Mouse (Mus musculus) urinary bladder, postnatal 25 days (tissue): ENCODE measurements at regions not wholly inside any gene's neighbourhood (a gene's known extent, or its start where the extent isn't known, plus 50 kb on each side); places are given as distances from the start of the nearest gene placed in this dataset.

Experiments used
- DNase-seq: peaks from one replicate; pipeline ENCODE4 v3.0.0; 2022; ENCODE audit warnings: low spot score

DNA sequence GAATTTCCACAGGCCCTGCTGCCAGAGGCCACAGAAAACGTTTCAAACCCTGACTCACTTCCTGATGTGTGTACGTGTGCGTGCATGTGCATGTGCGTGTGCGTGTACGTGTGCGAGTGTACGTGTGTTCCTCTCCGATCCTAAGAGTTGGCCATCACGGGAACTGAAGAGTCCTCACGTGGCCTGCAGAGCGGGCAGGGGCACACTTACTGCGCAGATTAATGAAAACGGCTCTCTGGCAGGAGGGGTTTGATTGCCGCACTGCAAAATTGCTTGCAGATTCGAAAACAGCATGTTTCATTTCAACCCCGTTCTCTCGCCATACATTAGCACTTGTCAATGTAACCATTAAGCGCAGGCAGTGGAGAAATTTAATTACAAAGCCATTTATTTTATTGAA lies 135.0 kb upstream of the Six2 start:
- no peak for DNase-seq

DNA sequence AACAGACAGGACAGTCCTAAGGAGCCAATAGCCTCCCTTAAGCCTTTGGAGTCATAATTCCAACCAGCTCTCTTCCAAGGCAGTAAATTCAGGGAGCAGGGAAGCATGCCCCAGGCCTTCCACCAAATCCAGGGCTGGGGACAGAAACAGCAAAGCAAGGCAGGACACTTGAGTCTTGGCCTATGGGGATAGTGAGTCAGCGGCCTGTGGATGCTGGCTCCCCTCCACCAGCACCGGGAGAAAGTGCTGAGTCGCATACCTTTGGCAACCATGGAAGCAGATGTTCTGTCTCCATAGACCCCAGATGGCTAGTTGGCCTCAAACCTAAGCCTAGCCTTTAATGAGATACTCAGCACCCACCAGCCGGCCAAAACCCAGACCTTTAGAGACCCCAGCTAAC lies 133.8 kb upstream of the Six2 start:
- DNase-seq, result no peak

DNA sequence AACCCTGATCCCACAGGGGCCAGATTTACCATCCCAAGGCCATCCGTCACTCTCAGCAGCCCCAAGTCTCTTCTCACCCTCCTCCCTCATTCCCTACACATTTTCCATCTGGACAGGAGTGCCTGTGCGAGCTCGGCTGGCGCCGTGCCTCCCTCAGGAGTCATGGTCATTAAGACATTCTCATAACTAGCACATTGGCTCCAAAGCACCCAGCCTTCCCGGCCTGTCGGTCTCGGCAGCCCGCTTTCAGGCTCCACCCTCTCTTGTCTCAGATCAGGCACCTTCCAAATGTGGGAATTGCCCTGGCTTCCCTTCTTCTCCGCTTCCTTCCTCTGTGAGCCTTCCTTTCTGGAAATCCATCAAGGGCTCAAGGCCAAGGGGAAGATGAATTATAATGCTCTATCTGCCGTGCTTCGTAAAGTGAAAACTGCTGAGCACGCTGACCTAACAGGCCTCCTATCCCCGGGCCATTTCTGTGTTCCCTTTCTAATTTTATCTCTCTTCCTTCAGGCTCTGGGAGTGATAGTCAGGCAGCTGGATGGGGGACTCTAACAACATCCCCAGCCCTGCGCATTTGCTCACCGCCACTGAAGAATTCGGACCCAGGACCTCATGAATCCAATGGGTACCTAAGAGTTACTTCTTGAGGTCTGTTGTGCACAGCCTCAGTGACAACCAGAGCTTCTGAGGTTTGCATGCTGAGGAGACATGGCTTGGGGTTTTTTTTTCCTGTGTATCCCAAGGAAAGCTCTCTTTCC lies 130.2 kb upstream of the Six2 start:
- DNase-seq, result no peak

DNA sequence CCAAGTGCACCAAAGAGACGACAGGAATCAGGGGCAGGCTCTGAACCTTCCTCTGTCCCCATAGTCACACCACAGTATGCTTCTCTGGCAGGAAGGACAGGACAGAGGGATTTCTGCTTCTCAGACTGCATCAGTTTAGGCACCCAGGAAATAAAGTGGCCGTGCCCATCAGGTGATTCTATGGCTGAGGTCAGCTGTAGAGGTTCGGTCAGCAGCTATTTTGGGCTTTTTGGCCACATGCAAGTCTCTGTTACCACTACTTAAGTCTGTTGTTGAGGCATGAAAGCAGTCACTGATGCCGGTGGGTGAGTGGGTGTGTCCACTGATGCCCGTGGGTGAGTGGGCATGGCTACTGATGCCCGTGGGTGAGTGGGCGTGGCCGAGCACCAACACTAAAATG lies 128.4 kb upstream of the Six2 start:
- no peak for DNase-seq

DNA sequence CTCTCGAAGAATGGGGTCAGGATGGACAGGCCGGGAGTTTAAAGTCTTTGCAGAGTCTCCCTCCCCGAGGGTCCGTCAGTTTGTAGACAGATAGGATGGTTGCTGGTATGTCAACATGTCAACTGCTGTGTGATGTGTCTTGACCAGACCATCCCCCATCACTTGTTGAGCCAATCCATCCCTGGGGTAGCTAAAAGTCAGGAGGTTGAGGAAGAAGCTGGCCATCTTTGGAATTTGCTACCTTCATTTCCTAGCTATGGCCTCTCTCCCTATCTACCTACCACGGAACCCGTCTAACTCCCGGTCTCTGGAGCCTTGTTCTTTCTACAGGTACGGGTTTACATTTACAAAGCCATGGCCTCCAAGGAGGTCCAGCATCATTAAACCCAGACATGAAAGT lies 128.0 kb upstream of the Six2 start:
- no peak for DNase-seq

DNA sequence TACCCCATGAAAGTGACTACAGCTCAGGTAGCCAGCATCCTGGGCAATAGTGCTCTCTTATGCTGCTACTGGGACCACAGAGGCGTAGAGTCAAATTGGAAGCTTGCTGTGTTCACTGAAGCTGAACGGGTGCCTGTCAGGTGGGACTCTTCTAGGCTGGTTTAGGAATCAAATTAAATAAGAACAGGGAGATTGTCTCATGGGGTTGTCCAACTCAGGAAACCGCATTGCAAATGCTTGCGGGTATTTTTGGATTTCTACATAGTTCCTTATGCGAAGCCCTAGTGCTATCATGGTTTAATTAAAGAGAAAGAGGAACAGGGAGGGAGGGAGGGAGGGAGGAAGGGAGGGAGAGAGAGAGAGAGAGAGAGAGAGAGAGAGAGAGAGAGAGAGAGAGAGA lies 120.5 kb upstream of the Six2 start:
- no peak for DNase-seq

DNA sequence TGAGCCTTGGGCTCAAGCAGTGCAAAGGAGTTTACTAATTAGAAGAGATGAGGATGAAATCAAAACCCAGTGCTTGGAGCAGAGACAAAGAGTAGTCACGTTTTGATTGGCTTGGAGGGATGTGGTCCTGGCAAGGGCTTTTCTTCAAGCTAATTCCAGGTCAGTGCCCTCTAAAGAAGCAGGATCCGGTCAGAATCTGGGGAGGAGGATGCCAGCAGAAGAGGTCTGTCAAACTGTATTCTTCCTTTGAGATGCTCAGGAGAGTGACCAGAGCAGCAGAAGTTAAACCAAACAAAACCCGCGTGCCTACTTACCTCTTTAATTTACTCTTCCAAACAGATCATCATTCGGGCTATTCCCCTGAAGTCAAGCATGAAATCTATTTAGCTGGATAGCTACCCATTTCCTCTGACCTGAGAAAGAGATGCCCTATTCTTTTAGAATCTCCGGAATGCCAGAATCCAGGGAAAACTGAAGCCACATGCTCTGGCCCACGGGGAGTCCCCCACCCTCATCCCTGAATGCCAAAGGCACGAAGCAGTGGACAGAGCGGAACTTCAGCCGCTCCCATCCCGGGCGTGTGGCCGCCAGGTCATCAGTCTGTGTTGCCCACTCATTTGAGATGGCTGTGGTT lies 117.8 kb upstream of the Six2 start:
- no peak for DNase-seq

DNA sequence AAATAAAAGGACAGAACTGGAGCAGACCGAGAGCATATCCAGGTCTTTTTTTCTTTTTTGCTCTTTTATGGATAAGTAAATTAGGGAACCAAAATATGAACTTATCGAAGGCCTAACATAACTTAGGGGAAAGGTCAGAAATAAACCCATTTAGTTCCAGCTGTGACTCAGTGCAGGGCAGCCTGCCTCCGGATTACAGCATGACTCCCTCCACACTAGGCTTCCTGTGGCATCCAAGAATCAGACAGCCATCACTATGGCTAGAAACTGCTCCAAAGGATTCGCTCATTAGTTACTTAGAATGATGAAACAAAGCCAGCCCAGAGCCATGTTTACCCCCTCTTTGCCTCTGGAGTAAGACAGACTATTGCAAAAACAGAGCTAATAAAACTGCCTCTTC lies 116.6 kb upstream of the Six2 start:
- no peak for DNase-seq

DNA sequence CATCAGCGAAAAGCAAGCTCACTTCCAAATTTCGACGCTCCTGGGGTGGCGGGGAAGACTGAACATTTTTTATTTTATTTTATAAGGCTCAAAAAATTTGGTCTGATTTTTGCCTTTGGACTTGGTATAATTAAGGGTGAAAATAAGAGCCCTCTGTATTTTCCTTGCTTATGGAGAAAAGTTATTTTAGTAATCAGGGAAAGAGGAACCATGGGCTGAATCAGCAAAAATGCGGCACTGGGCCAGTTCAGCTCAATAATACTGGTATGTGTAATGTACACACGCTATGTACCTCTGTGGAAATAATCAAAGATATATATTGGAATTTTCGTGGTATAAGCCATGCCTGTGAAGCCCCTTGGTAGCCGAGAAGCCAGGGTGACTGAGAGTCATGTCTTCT lies 113.7 kb upstream of the Six2 start:
- no peak for DNase-seq

DNA sequence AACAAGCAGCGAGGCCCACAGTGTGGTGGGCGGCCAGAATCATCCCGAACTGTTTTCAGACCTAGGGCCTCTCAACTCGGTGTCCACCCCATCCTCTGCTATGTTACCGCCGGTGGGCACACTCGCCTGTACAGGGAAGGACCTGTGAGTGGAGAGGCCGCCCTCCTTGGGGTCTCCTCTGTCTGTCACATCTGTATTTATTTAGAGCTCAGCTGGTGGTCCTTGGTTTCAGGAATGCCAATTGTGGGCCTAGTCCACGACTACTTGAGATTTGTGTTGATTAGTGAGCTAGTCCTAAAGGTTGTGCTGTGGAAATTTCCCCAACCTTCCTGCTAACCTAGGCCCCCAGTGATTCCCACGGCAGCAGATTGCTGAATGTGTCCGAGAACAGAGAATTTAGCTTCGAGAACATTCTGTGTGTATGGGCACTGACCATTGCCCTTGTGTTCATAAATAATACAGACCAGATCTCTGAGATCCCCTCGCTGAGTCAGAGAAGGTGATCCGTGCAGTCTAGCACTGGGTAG lies 113.1 kb upstream of the Six2 start:
- no peak for DNase-seq

DNA sequence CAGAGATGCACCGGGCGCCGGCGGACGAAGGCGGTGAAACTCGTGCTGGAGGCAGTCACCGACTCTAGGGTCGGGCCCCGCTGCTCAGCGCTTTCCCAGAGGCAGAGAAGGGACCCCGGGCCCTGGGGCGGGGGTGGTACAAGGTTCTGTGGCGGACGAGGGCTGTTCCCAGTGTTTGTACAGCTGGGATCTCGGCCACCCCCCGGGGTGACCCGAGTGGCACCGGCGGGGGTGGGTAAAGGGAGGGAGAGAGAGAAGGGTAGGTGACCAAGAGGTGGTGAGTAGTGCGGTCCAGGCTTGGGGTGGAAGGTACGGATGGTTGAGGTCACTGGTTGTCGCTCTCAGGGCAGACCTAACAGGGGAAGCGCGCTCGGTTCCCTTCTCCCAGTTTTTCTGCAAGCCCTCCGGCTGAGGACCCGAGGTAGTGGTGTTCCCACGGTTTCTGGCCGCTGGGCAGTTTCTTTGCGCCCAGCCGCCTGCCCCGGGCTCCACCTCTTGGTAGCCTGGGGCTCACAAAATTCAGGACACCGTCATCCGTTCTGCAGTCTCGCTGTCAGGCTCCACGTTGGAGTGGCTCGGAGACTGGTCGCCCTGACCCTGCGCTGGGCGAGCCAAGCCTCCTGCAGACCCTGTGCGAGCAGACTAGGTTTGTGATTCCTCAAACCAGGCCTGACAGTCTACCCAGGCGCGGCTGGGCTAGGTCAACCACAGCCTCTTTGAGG lies 112.4 kb upstream of the Six2 start:
- no peak for DNase-seq

DNA sequence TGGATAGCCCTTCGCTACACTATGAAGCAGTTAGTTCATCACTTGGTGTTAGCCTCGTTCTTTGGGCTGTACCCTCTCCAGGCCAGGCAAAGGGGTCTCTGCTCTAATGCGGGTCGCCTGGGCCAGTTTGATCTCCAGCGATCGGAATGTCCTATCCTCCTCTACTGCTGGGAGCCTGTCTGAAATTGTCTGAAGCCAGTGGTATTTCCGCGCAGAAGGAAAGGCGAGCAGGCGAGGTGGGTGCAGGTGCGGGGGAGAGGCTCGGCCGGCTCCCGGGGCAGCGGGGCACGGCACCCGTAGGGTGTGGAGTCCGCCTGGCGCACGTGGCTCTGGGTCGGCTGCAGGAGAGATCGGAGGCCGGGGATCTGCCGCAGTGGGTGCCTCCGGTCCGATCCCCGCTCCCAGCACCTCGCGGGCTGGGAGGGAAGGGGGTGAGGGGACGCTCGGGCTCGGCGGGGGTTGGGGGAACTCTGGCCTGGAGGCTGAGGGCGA lies 111.8 kb upstream of the Six2 start:
- DNase-seq, result peak; percentile 7

DNA sequence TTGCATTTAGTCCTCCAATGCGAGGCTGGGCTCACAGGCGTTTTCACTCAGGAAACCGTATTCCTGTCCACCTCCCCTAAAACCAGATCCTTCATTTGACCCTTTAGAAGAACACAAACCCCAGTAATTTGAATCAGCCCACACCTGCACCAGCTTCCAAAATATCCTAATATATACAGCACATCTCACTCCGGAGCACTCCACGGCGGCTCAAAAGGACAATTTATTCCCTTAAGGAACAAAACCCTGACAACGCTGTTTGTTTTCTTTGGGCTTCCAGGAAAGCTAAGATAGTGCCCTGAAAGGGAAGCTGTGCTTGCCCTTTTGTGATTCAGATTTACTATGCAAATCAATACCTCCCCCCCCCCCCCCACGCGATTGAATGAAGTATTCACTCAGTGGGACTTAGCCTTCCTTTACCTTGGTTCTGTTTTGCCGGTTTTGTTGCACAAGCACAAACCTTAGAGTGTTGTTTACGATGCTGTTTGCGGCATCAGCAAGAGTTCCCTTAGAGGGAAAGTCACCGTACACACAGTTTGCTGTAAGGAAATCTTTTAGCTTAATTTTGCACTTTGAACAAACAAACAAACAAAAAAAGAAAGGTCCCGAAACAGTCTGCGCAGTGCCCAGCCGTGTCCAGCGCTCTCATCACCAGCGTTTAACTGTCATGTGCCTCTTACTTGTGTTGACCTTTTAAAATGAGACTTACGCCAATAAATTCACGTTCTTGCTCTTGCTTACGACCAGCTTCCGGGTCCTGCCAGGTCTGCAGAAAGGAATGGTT lies 111.2 kb upstream of the Six2 start:
- DNase-seq, result no peak

DNA sequence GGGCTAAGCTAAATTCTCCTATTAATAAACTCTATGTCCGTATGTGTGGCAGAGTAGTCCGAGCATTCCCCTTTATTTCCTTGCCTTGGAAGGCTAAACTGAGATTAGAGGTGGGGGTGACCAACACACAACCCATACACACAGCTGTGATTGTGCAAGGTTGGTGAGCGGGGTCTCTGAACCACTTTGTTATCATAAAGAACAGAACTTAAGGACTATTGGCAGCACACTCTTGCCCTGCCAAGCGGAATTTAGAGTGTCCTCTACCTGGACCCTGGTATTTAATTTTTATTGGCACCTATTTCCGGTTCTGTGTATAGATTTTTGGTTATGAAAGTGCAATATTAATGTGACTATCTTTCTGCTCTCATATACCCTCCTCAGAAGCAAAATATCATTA lies 109.7 kb upstream of the Six2 start:
- DNase-seq, result no peak

DNA sequence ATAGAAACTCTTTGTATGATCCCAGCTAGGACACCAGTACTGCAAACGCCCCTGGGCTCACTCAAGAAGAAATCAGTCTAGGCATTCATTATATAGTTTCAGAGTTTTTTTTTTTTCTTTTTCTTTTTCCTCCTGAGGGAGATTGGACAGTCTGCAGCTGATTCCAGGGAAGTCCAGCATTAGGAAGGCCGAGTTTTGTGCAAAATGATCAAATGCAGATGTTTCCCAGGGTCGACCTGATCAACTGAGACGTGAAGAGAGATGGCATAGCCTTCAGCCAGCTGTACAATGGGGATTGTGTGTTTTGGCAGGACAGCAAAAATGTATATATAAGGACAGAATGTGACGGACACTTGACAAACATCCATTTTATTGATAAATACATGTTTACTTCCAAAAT lies 107.7 kb upstream of the Six2 start:
- no peak for DNase-seq

DNA sequence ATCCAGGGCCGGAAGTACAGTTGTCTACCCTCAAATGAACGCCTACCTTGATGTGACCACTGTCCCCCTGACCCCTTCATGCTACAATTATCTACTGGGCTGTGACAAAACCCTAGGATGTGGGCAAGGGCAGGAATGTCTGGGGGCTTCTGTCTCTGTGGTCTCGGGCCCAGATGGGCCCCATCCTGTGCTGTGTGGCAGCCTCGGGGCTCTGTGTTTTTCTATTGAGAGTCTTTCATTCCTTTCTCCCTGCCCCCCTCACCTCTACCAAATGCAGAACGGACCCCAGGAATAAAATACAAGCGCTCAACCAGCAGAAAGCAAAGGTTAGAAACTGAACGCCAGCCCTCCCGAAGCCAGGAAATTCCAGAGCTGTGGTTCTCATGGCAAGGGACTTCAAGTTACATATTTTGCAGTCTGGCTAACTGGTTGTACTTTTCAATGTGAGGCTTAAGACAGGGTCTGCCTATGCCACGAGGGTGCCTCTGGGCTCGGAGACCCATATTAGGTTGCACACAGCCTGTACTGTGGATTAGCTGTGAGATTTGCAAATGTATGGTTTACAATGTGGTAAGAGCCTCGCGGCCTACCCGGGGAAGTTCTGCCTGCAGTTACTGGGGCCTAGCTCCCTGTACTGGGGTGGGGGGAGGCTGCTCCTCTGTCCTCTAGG lies 97.7 kb upstream of the Six2 start:
- no peak for DNase-seq

DNA sequence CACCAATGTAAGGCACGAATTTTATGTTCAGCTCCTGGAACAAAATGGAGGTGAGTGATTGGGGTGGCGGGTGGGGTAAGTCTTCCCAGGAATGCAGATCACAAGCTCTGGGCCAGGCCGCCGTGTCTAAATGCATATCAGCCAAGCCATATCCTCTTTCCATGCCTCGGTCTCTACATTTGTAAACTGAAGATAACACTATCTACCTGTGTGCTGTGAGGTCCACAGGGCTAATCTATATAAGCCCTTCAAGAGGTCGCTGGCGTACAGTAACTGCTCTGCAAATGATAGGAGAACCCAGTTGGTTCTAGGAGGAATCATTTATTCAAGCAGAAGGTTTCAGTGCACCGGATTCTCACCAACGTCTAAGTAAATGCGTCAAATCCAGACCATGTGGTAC lies 92.4 kb upstream of the Six2 start:
- DNase-seq, result no peak

DNA sequence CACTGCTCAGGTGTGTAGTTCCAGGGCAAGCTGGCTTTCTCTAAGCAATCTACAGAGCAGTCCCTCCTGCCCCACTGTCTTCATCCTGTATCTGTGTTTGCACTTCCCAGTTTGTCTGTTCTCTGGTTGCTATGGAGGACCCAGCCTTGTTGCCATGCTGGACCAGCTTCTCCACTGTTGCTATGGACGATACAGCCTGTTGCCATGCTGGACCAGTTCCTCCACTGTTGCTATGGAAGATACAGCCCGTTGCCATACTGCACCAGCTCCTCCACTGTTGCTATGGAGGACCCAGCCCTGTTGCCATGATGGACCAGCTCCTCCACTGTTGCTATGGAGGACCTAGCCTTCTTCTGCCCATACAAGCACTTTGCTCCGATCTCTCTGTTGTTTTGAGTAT lies 88.8 kb upstream of the Six2 start:
- no peak for DNase-seq

DNA sequence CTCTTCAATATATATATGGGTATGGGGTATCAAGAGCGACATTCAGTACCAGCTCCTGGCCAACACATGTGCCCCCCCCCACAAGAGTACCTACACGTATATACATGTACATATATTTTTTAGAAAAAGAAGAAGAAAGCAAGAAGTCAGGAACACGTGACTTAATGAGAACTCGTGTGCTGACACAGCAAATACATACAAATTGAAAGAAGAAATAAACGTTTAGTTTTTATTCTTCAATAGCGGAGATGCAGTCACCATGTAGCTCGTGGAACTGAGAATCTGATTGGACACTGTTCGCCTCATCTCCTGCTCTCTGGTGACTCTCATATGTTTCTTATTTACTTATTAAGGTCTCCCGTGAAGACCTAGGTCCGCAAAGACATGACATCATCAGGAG lies 80.3 kb upstream of the Six2 start:
- DNase-seq, result no peak

DNA sequence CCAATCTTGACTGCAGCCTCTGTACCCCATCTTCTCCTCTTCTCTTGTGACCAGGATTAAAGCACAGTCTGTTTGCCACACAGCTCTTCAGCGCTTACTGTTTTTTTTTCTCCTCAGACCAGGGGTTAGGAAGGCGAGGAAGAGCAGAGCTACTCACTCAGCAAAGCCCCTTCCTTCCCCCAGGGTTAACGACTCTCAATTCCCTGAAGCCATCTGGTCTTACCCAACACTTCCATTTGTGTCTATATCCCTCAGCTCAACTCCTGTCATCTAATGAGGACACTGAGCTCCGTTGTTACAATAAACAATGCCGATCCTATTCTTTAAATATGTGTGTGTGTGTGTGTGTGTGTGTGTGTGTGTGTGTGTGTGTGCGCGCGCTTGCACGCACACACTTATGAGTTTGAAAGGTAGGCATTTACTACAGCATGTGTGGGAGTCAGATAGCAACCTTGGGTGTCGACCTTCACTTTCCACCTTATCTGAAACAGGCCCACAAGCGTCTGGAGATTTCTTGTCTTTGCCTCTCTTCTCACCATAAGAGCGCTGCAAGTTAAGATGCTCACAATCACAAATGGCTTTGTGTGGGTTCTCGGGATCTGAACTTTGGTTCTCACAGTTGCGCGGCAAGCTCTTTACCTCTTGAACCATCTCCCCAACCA lies 79.3 kb upstream of the Six2 start:
- DNase-seq, result no peak

DNA sequence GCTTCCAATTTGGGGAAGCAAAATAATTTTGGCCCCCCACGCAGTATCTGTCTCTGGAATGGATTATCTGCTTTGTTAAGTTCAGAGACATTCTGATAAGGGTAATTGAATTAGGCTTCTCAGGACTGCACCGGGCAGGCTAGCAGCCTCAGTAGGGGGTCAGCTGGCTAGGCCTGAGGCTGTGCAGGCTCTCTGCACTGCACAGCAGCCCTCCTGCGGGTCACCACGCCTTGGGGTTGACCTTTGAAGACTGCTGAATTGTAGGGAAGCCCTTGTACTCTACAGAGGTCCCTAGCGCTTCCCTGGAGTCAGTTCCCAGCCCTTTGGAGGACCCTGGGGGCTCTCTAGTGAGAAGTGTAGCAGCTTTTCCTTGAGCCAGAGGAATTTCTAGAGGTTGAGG lies 78.5 kb upstream of the Six2 start:
- DNase-seq, result no peak
